Mouse (Mus musculus): ENCODE data around the gene Cep104. TPM values are rescaled to one million over a fixed set of nuclear protein-coding genes. Genes with fewer than 3 reads are reported as not detected.

Gene Cep104
- total and polyA plus RNA-seq, 3 experiments = 6.1 to 14.7 (median 8.6) TPM

DNA sequence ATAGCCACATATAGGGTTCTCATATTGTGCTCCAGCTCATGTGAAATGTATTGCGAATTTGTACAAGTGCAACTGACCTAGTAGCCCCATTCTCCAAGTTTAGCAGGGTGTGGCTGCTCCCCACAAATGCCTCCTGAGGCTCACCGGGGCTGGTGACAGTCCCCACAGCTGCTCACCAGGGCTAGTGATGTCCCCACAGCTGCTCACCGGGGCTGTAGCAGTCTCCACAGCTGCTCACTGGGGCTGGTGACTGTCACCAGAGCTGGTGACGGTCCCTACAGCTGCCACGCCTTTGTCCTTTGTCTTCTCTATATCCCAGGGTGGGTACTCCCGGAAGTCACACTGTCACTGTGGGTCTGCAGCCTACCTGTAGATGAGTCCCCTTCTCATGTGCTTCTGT lies 31.3 kb downstream of the Cep104 start:
- ATAC-seq (ENCODE audit: extremely low read depth, insufficient number of reproducible peaks, low FRiP score, poor library complexity, severe bottlenecking) (no peak), DNase-seq (ENCODE audit: low spot score) (no peak)
- Histone ChIP-seq H3K36me3 (replicated peaks) (peaks cover 81% of the 10 kb centered on the region), H3K4me3 (ENCODE audit: low read depth, low read length) (no peak overlapping the region), H3K9me3 (replicated peaks) (no peaks in the 10 kb centered on the region), H3K4me1 (ENCODE audit: insufficient read depth, low read depth, low read length) (peaks cover 14% of the 10 kb centered on the region), H3K27me3 (ENCODE audit: insufficient read depth, low read length) (no peaks in the 10 kb centered on the region)
- TF ChIP-seq CTCF (IDR thresholded peaks at IDR 0.05; ENCODE audit: low read depth, low read length) (no peak), GATA1 (IDR thresholded peaks at IDR 0.05; ENCODE audit: borderline replicate concordance, low read length) (no peak), POLR2AphosphoS5 (IDR thresholded peaks at IDR 0.05; ENCODE audit: insufficient replicate concordance, low read depth, low read length) (no peak), TAL1 (conservative IDR thresholded peaks at IDR 0.05; ENCODE audit: low read depth, low read length) (no peak), GATA2 (IDR thresholded peaks at IDR 0.05; ENCODE audit: borderline replicate concordance, low read depth, low read length) (no peak)

DNA sequence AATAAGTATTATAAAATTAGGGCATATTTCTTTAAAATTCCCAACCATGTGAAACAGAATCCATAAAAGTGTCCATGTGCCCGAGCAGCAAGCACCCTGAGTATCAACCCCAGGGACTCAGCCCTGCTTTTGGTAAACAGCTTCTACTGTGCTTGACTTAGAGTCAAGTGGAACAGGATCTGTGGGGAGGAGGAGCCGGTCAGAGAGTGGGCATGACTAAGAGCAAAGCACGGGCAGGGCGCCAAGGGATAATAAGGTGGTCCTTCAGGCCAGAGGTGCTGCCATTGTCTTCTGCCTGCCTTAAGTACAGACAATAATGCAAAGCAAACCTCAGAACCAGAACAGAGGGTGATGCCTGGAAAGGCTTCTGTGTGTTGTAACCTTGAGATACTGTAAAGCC lies 32.8 kb downstream of the Cep104 start:
- Histone ChIP-seq H3K4me1 (ENCODE audit: insufficient read depth, low read depth, low read length) (peaks cover 15% of the 10 kb centered on the region), H3K36me3 (replicated peaks) (peaks cover 73% of the 10 kb centered on the region)

DNA sequence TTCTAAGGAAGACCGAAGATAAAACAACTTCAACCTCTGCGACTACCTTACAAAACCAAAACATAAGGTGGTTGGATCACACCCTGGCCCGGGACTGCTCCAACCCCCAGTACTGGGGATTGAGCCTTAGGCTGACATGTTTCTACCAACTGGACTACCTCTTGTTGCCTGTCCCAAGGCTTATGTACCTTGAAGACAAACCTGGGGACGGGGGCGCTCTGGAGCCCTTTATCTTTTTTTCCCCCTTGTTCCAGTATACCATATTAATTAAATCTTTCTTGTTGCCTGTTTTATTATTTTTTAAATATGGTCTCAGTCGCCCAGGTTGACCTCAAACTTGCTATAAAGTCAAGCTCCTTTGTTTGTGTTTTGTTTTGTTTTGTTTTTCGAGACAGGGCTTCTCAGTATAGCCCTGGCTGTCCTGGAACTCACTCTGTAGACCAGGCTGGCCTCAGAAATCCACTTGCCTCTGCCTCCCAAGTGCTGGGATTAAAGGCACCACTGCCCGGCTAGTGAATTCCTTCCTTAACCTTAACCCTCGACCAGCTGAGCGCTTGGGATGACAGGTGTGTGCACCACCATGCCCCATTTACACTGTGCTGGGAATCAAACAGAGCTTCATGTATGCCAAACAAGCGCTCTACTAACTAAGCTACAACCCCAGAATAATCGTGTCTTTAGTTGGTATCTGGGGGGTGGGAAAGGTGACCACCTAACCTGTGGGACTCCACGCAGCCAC lies 36.1 kb downstream of the Cep104 start:
- Histone ChIP-seq H3K4me1 (ENCODE audit: insufficient read depth, low read depth, low read length) (peaks cover 47% of the 10 kb centered on the region), H3K4me3 (ENCODE audit: low read depth, low read length) (peak overlapping the region; percentile 99), H3K9me3 (replicated peaks) (no peaks in the 10 kb centered on the region), H3K27me3 (ENCODE audit: insufficient read depth, low read length) (no peaks in the 10 kb centered on the region), H3K36me3 (replicated peaks) (peaks cover 73% of the 10 kb centered on the region)
- TF ChIP-seq CTCF (IDR thresholded peaks at IDR 0.05; ENCODE audit: low read depth, low read length) = no peak
- no peak for TF ChIP-seq GATA2 (IDR thresholded peaks at IDR 0.05; ENCODE audit: borderline replicate concordance, low read depth, low read length)
- ATAC-seq (ENCODE audit: extremely low read depth, insufficient number of reproducible peaks, low FRiP score, poor library complexity, severe bottlenecking) = peak; percentile 28; the same call in 1 of the 2 replicates
- DNase-seq (ENCODE audit: low spot score) = no peak

More for the DNA sequence above, 32.8 kb downstream of the Cep104 start:
- DNase-seq (ENCODE audit: low spot score) = no peak
- no peak overlapping the region for H3K4me3 ChIP-seq (ENCODE audit: low read depth, low read length)
- no peaks in the 10 kb centered on the region for H3K9me3 ChIP-seq (replicated peaks)
- TF ChIP-seq GATA2 (IDR thresholded peaks at IDR 0.05; ENCODE audit: borderline replicate concordance, low read depth, low read length) = no peak
- no peak for TF ChIP-seq TAL1 (conservative IDR thresholded peaks at IDR 0.05; ENCODE audit: low read depth, low read length)
- TF ChIP-seq POLR2AphosphoS5 (IDR thresholded peaks at IDR 0.05; ENCODE audit: insufficient replicate concordance, low read depth, low read length) = no peak
- TF ChIP-seq CTCF (IDR thresholded peaks at IDR 0.05; ENCODE audit: low read depth, low read length) = no peak
- TF ChIP-seq GATA1 (IDR thresholded peaks at IDR 0.05; ENCODE audit: borderline replicate concordance, low read length) = no peak
- ATAC-seq (ENCODE audit: extremely low read depth, insufficient number of reproducible peaks, low FRiP score, poor library complexity, severe bottlenecking) = no peak
- H3K27me3 ChIP-seq (ENCODE audit: insufficient read depth, low read length) = no peaks in the 10 kb centered on the region

DNA sequence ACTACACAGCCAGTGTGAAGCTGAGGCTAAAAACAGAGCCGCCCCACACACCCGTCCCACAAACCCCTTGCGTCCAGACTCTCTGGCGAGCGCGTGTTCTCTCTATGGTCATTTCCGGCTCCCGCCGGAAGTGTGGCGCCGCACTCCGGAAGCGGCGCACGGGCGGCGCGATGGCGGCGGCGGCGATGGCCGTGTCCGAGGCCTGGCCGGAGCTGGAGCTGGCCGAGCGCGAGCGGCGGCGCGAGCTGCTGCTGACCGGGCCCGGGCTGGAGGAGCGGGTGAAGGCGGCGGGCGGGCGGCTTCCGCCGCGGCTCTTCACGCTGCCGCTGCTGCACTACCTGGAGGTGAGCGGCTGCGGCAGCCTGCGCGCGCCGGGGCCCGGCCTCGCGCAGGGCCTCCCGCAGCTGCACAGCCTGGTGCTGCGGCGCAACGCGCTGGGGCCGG lies 36.7 kb downstream of the Cep104 start, which contains the start of gene Lrrc47:
Gene Lrrc47, plus strand, starts transcription at position 86 of the 444 bp plus-strand sequence.
- Histone ChIP-seq H3K4me1 (ENCODE audit: insufficient read depth, low read depth, low read length) (peaks cover 50% of the 10 kb centered on the region), H3K4me3 (ENCODE audit: low read depth, low read length) (peak within 1 kb of the TSS; percentile 99), H3K9me3 (replicated peaks) (no peaks in the 10 kb centered on the region), H3K36me3 (replicated peaks) (peaks cover 73% of the 10 kb centered on the region), H3K27me3 (ENCODE audit: insufficient read depth, low read length) (no peaks in the 10 kb centered on the region)
- no peak for TF ChIP-seq GATA1 (IDR thresholded peaks at IDR 0.05; ENCODE audit: borderline replicate concordance, low read length)
- no peak for TF ChIP-seq GATA2 (IDR thresholded peaks at IDR 0.05; ENCODE audit: borderline replicate concordance, low read depth, low read length)
- no peak for TF ChIP-seq POLR2AphosphoS5 (IDR thresholded peaks at IDR 0.05; ENCODE audit: insufficient replicate concordance, low read depth, low read length)
- TF ChIP-seq CTCF (IDR thresholded peaks at IDR 0.05; ENCODE audit: low read depth, low read length) = no peak
- no peak for TF ChIP-seq TAL1 (conservative IDR thresholded peaks at IDR 0.05; ENCODE audit: low read depth, low read length)
- DNase-seq (ENCODE audit: low spot score) = peak; percentile 89
- peak; percentile 95 for ATAC-seq (ENCODE audit: extremely low read depth, insufficient number of reproducible peaks, low FRiP score, poor library complexity, severe bottlenecking)

DNA sequence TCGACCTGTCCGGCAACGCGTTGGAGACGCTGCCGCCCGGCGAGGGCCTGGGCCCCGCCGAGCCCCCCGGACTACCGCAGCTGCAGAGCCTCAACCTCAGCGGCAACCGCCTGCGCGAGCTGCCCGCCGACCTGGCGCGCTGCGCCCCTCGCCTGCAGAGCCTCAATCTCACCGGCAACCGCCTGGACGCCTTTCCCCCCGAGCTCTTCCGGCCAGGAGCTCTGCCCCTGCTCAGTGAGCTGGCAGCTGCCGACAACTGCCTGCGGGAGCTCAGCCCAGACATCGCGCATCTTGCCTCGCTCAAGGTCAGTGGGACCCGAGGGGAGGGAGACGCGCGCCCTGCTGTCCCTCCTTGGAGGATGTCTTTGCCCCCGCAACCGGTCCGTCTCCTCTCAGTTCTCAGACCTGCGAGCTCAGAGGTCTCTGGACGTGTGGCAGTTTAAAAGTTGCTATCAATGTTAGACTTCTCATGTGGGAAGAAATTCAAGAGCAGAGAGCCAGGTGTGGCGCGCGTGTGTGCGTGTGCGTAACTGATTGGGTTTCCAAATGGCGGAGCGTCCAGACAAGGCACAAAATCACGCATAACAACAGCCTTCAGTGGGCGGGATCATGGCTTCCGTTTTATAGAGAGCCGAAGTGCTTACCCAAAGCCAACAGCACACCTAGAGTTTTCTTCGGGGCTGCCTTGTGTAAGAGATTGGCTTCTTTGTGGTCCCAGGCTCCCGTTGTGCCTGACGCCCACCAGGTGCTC lies 37.3 kb downstream of the Cep104 start:
- H3K4me1 ChIP-seq (ENCODE audit: insufficient read depth, low read depth, low read length) = peaks cover 55% of the 10 kb centered on the region
- H3K9me3 ChIP-seq (replicated peaks) = no peaks in the 10 kb centered on the region
- DNase-seq (ENCODE audit: low spot score) = peak; percentile 43
- H3K4me3 ChIP-seq (ENCODE audit: low read depth, low read length) = peak overlapping the region; percentile 99
- no peaks in the 10 kb centered on the region for H3K27me3 ChIP-seq (ENCODE audit: insufficient read depth, low read length)
- H3K36me3 ChIP-seq (replicated peaks) = peaks cover 73% of the 10 kb centered on the region
- no peak for ATAC-seq (ENCODE audit: extremely low read depth, insufficient number of reproducible peaks, low FRiP score, poor library complexity, severe bottlenecking)
- no peak for TF ChIP-seq GATA2 (IDR thresholded peaks at IDR 0.05; ENCODE audit: borderline replicate concordance, low read depth, low read length)
- TF ChIP-seq GATA1 (IDR thresholded peaks at IDR 0.05; ENCODE audit: borderline replicate concordance, low read length) = no peak
- no peak for TF ChIP-seq TAL1 (conservative IDR thresholded peaks at IDR 0.05; ENCODE audit: low read depth, low read length)
- TF ChIP-seq CTCF (IDR thresholded peaks at IDR 0.05; ENCODE audit: low read depth, low read length) = no peak
- no peak for TF ChIP-seq POLR2AphosphoS5 (IDR thresholded peaks at IDR 0.05; ENCODE audit: insufficient replicate concordance, low read depth, low read length)

DNA sequence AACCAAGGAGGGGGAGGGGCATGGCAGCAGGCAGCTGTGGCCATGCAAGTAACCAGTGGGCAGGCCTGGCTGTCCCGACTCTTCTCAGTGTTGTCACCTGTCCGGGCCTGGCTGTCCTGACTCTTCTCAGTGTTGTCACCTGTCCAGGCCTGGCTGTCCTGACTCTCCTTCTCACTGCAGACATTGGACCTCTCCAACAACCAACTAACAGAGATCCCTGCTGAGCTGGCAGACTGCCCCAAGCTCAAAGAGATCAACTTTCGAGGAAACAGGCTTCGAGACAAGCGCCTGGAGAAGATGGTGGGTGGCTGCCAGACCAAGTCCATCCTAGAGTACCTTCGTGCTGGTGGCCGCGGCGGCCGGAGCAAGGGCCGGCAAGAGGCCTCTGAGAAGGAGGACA lies 40.5 kb downstream of the Cep104 start:
- Histone ChIP-seq H3K27me3 (ENCODE audit: insufficient read depth, low read length) (no peaks in the 10 kb centered on the region), H3K4me3 (ENCODE audit: low read depth, low read length) (no peak overlapping the region), H3K4me1 (ENCODE audit: insufficient read depth, low read depth, low read length) (peaks cover 74% of the 10 kb centered on the region), H3K9me3 (replicated peaks) (no peaks in the 10 kb centered on the region), H3K36me3 (replicated peaks) (peaks cover 81% of the 10 kb centered on the region)
- no peak for DNase-seq (ENCODE audit: low spot score)
- TF ChIP-seq GATA1 (IDR thresholded peaks at IDR 0.05; ENCODE audit: borderline replicate concordance, low read length) (no peak), POLR2AphosphoS5 (IDR thresholded peaks at IDR 0.05; ENCODE audit: insufficient replicate concordance, low read depth, low read length) (no peak), GATA2 (IDR thresholded peaks at IDR 0.05; ENCODE audit: borderline replicate concordance, low read depth, low read length) (no peak), CTCF (IDR thresholded peaks at IDR 0.05; ENCODE audit: low read depth, low read length) (no peak), TAL1 (conservative IDR thresholded peaks at IDR 0.05; ENCODE audit: low read depth, low read length) (no peak)
- ATAC-seq (ENCODE audit: extremely low read depth, insufficient number of reproducible peaks, low FRiP score, poor library complexity, severe bottlenecking) = no peak
